Mouse (Mus musculus): ENCODE results near the gene B3galt6.

The B3galt6 gene

DNA sequence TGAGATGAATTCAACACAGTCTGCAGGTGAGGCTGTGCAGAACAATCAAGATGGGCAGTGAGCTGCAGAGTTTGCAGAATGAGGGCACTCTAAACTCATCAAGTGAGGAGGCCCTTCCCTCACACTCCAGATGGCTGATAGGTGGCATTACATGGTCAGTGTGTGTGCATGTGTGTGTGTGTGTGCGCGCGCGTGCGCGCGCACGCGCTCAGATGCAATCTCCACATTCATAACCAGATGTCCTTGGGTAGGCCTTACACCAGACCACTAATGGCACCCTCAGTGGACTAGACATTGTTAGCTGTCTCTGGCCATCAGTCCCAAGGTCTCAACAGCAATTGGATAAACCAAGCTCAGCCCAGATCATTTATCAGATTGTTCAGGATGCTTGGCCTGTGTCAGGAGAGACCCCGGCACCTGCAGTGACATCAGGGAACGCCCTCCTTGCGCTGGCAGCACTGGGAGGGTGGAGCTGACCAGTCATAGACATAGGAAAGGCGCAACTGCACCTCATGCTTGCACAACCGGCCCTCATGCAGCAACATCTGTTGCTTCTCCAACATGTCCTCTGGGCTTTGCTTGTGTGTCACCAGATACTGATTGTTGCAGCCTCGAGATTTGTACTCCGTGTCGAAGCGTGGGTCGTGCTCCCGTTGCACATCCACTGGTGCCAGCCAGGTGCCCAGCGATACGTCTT, 1.1 kb downstream of the B3galt6 start:
- peak; percentile 43 for DNase-seq (ENCODE audit: low spot score)

DNA sequence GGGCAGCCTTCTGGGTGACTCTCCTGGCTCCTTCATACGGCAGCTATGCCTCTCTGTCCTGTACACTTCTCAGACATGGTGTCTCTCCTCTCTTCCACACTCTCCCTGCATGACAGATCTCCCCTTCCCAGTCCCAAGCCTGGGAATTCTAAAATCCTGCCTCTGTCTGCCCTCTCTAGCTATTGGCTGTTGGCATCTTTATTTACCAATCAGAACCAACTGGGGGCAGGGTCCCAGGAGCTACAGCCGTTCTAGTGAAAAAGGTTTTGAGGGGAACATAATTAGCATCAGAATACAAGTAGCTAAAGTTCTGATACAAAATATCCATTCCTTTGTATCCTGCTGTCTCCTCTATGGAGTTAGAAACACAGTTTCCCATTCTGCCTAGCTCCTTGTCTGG, 8.7 kb downstream of the B3galt6 start:
- no peak for DNase-seq (ENCODE audit: low spot score)

DNA sequence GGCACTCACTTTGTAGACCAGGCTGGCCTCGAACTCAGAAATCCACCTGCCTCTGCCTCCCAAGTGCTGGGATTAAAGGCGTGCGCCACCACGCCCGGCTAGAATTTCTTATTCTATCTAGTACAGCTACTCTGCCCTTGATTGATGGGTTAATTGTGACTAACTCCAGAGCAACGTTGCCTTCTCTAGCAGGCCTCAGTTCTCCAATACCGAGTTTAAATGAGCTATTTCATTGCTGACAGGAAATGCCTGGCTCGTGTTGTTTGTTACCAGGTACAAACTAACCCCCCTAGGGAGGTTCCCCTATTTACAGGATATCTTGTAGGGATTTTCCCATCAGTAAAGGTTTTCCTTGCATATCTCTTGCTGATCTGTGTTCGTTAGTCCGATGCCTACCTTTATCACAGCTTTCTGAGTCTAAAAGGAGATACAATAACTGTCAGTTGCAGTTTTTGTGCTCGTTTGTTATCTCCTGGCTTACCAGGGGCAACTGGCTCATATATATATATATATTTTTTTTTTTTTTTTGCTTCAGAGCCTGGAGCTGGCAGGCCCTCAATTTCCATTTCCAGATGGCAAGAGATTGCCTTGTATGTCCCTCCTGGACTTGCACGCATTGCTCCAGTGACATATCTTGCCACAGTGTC, 10.9 kb downstream of the B3galt6 start:
- no peak for DNase-seq (ENCODE audit: low spot score)

DNA sequence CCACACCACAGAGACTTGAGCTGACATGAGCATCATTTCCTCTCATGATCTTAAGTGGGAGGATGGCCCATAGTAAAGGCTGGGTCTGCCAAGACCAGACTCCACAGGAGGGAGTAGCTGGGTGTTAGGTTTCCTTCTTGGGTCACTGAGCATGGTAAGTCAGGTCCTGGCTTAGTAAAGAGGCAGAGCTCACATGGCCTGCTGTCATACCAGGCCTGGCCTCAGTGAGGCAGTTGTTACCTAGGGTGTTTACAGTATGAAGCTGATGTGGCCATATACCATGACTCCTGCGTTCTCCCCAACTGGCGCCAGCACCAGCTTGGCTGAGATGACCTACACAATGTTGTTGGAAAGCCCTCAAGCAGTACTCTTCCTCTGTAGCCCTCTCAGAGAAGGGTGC, 19.2 kb downstream of the B3galt6 start:
- DNase-seq (ENCODE audit: low spot score) = no peak

DNA sequence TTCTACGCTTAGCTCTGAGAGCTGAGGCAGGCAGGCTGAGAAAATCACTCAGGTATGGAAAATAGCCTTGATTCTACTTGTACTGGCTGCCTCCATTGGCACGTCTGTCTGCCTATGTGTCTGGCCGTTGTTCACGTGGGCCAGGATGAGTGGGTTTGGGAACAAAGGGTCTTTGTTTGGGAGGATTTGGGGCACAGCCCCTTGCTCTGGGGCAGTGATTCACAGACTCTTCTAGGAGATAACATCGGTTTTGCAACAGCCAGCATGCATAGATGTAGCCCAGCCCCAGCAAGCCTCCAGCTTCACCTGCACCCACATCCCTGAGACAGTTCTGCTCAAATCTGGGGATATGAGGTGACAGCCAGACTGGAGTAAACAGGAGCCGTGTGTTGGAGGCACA, 19.8 kb downstream of the B3galt6 start:
- no peak for DNase-seq (ENCODE audit: low spot score)

DNA sequence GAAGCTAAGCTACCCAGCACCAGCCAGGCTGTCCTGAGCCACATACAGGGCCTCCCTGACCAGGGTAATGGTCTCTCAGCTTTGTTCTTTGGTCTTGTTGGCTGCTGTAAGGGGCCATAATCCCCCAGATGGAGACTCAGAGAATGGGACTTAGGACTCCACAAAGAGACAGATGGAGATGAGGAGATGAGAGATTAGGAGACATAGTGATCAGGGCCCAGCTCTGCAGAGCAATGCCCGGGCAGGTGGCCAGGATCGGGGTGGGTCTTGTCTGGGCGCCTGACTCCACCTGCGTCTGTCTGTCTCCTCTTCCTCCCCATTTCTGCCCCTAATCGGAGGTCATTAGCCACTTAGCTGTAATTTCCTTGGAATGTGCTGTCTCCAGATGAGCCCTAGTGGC, 22.2 kb downstream of the B3galt6 start:
- no peak for DNase-seq (ENCODE audit: low spot score)

DNA sequence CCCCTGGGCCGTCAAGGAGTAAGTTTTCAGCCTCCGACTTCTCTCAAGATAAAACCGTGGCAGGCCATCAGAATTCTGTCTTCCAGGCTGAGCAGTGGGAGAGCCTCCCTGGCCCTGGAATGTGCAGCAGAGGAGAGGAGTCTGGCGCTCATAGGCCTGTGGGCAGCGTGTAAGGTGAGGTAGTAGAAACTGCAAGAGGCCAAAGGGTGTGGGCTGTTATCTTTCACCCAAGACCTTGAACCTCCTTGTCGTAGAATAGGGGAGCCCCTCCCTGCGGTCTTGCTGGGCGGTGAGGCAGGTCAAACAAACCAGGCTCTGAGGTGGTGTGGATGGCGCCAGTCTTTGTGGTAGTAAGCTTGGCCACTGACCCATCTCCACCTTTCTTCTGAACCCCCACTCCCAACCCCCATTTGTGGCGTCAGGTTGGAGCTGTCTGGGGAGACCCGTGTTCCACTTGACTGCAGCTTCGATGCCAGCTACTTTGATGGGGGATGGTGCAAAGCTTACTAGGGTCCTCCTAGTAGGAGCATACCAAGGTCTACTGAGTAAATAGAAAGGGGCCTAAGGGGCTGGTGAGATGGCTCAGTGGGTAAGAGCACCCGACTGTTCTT, 23.3 kb downstream of the B3galt6 start:
- DNase-seq (ENCODE audit: low spot score) = no peak

DNA sequence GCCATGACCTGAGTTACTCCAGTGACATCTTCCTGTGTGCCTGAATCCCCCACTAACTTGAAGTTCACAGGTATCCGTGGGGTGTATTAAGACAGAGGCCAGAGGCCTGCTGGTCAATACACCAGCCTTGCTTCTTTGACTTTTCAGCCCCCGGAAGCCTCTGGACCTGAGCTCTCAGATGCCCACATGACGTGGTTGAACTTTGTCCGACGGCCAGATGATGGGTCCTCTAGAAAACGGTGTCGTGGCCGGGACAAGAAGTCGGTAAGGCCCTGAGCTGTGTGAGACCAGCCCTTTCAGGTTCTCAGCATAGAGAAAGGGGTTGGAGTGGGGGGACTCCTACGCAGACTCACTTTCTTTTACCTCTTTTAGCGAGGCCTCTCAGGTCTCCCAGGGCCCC, 28.1 kb downstream of the B3galt6 start:
- no peak for DNase-seq (ENCODE audit: low spot score)

DNA sequence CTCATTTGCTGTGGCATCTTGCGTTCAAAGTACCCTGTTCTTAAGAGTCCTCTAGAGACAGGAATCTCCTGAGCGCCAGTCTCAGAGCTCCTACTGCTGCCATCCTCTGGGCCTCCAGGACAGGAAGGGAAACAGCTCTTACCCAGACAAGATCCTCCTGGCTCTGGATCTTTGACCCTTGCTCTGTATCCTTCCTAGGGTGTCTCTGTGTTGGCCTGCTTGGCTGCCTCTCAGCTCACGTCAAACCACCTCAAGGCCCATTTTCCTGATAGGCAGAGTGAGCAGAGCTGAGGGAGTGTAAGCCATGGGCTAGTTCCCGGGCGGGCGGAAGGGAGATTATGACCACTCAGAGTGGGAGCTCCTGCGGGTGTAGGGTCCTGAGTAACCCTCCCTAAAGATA, 29.3 kb downstream of the B3galt6 start:
- no peak for DNase-seq (ENCODE audit: low spot score)

DNA sequence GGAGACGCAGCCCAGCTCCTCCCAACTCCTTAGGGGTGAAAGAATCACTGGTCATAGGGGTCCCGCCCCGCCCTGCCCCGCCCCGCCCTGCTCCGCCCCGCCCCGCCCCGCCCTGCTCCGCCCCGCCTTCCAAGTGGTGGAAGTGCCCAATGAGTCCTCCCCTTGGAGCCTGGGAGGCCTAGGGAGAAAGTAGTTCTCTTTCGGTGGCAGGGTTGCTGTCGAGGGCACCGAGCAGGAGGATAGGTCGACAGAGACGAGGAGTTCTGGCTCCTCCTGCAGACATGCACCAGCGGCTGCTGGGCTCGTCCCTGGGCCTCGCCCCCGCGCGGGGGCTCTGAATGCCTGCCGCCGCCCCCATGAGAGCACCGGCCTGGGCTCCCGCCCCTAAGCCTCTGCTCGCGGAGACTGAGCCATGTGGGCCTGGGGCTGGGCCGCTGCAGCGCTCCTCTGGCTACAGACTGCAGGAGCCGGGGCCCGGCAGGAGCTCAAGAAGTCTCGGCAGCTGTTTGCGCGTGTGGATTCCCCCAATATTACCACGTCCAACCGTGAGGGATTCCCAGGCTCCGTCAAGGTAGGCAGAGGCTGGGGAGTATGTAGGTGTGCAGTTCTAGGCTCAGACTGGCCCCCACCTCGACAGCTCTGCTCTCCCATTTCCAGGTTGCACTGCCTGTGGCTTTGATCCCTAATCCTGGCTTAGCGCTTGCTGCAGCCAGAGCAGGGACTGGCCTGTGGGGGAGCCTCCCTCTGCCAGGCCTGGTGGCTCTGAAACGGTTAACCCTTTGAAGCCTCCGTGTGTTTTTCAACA, 30.1 kb downstream of the B3galt6 start, which contains the start of gene C1qtnf12:
Gene C1qtnf12, plus strand, starts transcription at position 152 of the 805 bp plus-strand sequence.
- DNase-seq (ENCODE audit: low spot score) = no peak

DNA sequence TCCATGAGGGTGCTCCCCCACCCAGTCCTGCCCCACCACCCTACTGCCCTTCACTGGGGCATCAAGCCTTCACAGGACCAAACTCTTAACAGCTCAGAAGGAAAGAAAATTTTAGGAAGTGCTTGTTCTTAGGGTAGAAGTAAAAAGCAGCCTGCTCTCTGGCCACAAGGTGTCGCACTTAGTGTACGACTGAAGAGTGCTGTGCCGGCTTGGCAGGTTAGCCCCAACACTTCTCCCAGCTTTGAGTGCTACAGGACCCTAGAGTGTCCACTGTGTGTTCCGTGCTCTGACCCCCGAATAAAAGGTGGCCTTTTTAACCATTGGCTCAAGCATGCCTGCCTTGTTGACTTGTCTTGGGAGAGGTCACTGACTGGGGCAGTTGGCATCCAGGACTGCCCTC, 33.2 kb downstream of the B3galt6 start:
- peak; percentile 45 for DNase-seq (ENCODE audit: low spot score)

DNA sequence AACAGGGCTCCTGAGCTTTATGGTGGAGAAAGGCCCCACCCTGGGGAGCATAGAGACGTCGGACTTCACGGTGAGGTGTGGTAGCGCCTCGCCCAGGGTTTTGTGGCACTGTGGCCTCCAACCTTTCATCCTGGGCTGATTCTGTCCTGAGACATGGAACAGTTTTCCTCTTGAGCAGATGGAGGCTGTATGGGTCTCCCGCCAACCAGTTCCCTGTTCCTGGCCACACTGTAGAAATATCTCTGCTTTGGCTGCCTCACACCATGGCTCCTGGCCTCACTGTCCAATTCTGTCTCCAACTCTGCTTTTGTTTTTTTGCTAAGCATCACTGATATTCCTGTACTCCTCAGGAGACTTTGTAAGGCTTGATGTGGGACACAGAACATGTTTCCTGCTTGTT, 37.0 kb downstream of the B3galt6 start:
- no peak for DNase-seq (ENCODE audit: low spot score)

DNA sequence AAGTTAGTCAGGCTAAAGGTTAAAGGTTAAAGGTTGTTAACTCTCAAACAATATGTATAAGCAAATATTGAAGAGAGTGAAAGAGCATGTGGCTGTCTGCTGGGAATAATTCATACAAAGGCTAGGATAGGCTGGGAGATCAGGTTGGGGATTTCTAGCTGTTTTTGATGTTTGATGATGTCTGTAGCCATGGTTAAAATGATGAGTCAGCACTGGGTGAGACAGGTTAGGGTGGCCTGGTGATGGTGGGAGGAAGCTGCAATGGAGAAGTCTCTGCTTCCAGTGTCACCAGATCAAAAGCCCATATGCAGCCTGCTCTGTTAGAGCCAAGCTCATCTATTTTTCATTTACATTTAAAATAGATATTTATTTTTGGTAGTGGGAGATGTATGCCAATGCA, 45.4 kb downstream of the B3galt6 start:
- DNase-seq (ENCODE audit: low spot score) = no peak

DNA sequence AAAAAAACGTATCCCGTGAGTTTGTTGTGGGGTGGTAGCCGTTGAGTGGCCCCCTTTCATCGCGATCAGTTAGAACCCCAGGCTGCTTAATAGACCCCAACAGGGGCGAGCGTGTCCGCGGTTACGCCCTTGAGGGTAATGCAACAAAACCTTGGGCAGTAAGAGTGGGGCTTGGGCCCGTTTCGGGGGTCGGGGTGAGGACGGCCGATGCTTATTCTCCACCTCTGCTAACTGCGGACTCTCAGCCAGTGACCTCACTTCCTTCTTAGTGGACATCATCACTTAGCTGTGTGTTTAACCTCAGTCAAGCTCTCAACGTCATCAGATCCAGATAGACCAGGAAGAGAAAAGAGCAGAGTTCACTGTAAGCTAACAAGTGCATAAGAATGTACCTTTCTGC, 48.2 kb downstream of the B3galt6 start:
- DNase-seq (ENCODE audit: low spot score) = no peak

DNA sequence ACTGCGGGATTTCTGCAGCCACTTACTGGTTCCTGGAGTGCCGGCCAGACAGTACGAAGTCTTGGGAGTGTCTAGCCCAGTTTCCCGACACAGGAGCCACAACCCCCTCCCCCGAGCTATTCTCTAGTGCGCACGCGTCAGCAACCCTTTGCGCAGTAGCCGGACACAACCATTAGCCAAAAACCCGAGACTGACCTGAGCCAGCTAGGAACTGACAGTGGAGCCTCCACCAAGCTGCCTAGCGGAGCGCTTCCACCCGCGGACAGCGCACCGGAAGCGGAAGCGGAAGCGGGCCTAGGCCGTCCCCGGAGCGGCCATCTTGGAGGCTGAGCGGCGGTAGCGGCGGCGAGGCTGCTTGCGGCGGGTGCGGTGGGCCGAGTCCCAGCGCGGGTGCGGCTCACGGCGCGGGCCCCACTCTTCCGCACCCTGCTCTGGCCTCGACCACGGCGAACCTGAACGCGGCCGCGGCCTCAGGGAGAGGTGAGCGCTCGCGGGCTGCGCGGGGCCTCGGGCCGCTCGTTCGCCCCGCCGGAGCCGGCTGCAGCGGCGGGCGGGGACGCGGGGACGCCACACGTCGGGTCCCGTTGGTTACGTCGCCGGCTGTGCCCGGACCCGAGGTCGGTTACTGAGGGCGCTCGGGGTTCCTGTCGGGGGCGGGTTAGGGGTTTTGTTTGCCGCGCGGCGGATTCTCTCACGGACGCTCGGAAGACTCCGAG, 48.8 kb downstream of the B3galt6 start, which contains the start of gene Ube2j2:
Gene Ube2j2, plus strand, starts transcription at position 298 of the 716 bp plus-strand sequence.
- peak; percentile 90 for DNase-seq (ENCODE audit: low spot score)

DNA sequence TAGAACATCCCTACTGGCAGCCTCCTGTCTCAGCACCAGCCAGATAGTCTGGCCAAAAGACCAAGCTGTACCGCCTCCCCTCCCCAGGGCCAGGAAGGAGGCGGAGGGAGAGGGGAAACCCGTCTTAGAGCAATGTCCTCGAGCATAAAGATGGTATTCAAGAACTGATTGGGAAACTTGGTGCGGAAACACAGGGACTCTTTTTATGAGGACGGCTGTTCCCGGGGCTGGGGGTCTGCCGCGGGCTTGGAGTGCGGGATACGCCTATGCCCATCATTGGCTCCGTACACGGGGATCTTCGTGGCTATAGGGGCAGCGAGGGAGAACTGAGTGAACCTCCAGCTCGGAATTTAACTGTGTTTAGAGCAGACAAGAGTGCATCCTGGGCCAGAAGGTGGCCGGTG, 49.4 kb downstream of the B3galt6 start:
- DNase-seq (ENCODE audit: low spot score) = peak; percentile 34

All from left cerebral cortex, adult 11 months (tissue).